Mouse (Mus musculus) brain, embryonic 14.5 days (tissue): ENCODE measurements at regions not wholly inside any gene's neighbourhood (a gene's known extent, or its start where the extent isn't known, plus 50 kb on each side); places are given as distances from the start of the nearest gene placed in this dataset.

Source experiments
- CTCF ChIP-seq: fragments of 200-500 bp; IDR thresholded peaks from 2 replicates; pipeline ENCODE4 v1.5.1; 2012; ENCODE audit warnings: inconsistent platforms, mild to moderate bottlenecking, moderate library complexity, borderline replicate concordance; ENCODE audit not compliant: insufficient read depth, insufficient read length; ENCODE audit errors: extremely low read depth
- POLR2A ChIP-seq: fragments of 200-500 bp; IDR thresholded peaks from 2 replicates; pipeline ENCODE4 v1.6.1; 2012; ENCODE audit warnings: mild to moderate bottlenecking, inconsistent platforms, borderline replicate concordance; ENCODE audit not compliant: poor library complexity, insufficient read depth, insufficient read length, severe bottlenecking; ENCODE audit errors: extremely low read depth

DNA sequence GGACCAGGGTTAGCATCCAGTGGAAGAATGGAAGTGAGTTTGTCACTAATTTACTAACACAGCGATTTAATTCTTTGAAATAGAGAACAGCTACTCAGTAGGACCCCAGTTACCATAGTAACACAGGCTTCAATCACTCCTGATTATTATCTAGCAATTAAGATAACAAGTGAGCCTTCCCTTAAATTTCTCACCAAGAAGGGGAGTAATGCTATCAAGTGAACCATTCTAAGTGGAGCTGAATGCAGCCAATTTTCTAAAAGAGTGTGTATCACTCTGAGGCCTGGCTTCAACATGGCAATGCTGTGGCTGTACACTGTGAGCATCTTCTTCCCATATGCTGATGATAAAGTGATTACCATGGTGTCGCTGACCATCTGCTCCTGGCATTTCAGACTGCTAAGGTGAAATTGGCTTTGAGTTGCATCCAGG is 211.0 kb upstream of the Gm11042 start:
- TF ChIP-seq CTCF (no peak), POLR2A (no peak)
